Mouse (Mus musculus): ENCODE data around the gene Ces2f.

- TF ChIP-seq CTCF (IDR thresholded peaks at IDR 0.05; ENCODE audit: extremely low read depth, insufficient read depth, low read length) (no peak), POLR2A (IDR thresholded peaks at IDR 0.05; ENCODE audit: extremely low read depth, insufficient read depth, low read length) (no peak)
Observed at GRCm38 (mm10) chr8:104949031-104949430, 1.9 kb downstream of the Ces2f start.
